Mouse (Mus musculus) bone marrow macrophage, adult 2 months (primary cell): Measurements from ENCODE around the gene Agpat1. TPM values are rescaled to one million over a fixed set of nuclear protein-coding genes. Genes with fewer than 3 reads are reported as not detected.

ENCODE experiments used
- H3K27ac ChIP-seq: 2 replicates; pipeline ENCODE4 v1.5.1; 2012; ENCODE audit warnings: low read depth, low read length; ENCODE audit not compliant: insufficient read depth
- H3K4me1 ChIP-seq: 2 replicates; pipeline ENCODE4 v1.6.1; 2012; ENCODE audit warnings: low read length; ENCODE audit not compliant: control insufficient read depth, insufficient read depth
- H3K4me3 ChIP-seq: 2 replicates; pipeline ENCODE4 v1.5.1; 2012; ENCODE audit warnings: mild to moderate bottlenecking, low read length, moderate library complexity; ENCODE audit not compliant: insufficient read depth
- CTCF ChIP-seq: IDR thresholded peaks from 2 replicates; pipeline ENCODE4 v1.5.1; 2012; ENCODE audit warnings: low read depth, mild to moderate bottlenecking, low read length, moderate library complexity
- POLR2A ChIP-seq: IDR thresholded peaks from 2 replicates; pipeline ENCODE4 v1.6.1; 2012; ENCODE audit warnings: mild to moderate bottlenecking, low read depth, low read length, borderline replicate concordance
- polyA plus RNA-seq: library from polyadenylated mRNA; stranded (reverse); fragments of >200 nt; gene quantifications from 2 replicates; pipeline ENCODE4 v1.2.4, GENCODE M21; 2012; ENCODE audit not compliant: missing spikeins, insufficient read depth, insufficient read length

Gene Agpat1
- polyA plus RNA-seq, 1 experiment: 101 TPM

GRCm38 (mm10) chr17:34632261-34632691, 28.2 kb downstream of the Agpat1 start:
- H3K4me3 ChIP-seq: peak overlapping the region; percentile 77
- peaks cover 53% of the 10 kb centered on the region for H3K4me1 ChIP-seq
- peak overlapping the region; percentile 99 for H3K27ac ChIP-seq
- TF ChIP-seq POLR2A (no peak), CTCF (no peak)

- no peak overlapping the region for H3K4me3 ChIP-seq
- H3K27ac ChIP-seq: no peak overlapping the region
- peaks cover 72% of the 10 kb centered on the region for H3K4me1 ChIP-seq
- no peak for TF ChIP-seq POLR2A
- TF ChIP-seq CTCF: no peak
Observed at GRCm38 (mm10) chr17:34635671-34636070, 31.6 kb downstream of the Agpat1 start.

- peaks cover 77% of the 10 kb centered on the region for H3K4me1 ChIP-seq
- TF ChIP-seq POLR2A (no peak), CTCF (no peak)
- no peak overlapping the region for H3K4me3 ChIP-seq
- H3K27ac ChIP-seq: peak overlapping the region; percentile 18; the same call in 1 of the 2 replicates
Observed at GRCm38 (mm10) chr17:34637459-34637858, 33.4 kb downstream of the Agpat1 start.

- TF ChIP-seq POLR2A: no peak
- no peak for TF ChIP-seq CTCF
- Histone ChIP-seq H3K27ac (peak overlapping the region; percentile 92), H3K4me3 (peak overlapping the region; percentile 13), H3K4me1 (peaks cover 81% of the 10 kb centered on the region)
Observed at GRCm38 (mm10) chr17:34639461-34640255, 35.6 kb downstream of the Agpat1 start.

- H3K4me3 ChIP-seq: no peak overlapping the region
- TF ChIP-seq CTCF (no peak), POLR2A (no peak)
- H3K27ac ChIP-seq: peak overlapping the region; percentile 92
- H3K4me1 ChIP-seq: peaks cover 74% of the 10 kb centered on the region
Observed at GRCm38 (mm10) chr17:34640778-34641601, 36.9 kb downstream of the Agpat1 start.

- Histone ChIP-seq H3K27ac (peak overlapping the region; percentile 48), H3K4me1 (peaks cover 75% of the 10 kb centered on the region), H3K4me3 (no peak overlapping the region)
- TF ChIP-seq CTCF: no peak
- TF ChIP-seq POLR2A: no peak
Observed at GRCm38 (mm10) chr17:34641945-34642344, 37.9 kb downstream of the Agpat1 start.

GRCm38 (mm10) chr17:34643379-34643778, 39.3 kb downstream of the Agpat1 start:
- no peak for TF ChIP-seq CTCF
- TF ChIP-seq POLR2A: no peak
- H3K27ac ChIP-seq: 0 out of 2 replicates have a peak overlapping the region, but pooled peaks have one; percentile 15
- peaks cover 67% of the 10 kb centered on the region for H3K4me1 ChIP-seq
- H3K4me3 ChIP-seq: no peak overlapping the region

GRCm38 (mm10) chr17:34643944-34644343, 39.9 kb downstream of the Agpat1 start:
- Histone ChIP-seq H3K4me3 (no peak overlapping the region), H3K4me1 (peaks cover 67% of the 10 kb centered on the region), H3K27ac (peak overlapping the region; percentile 17)
- TF ChIP-seq CTCF (no peak), POLR2A (no peak)

- Histone ChIP-seq H3K4me1 (peaks cover 68% of the 10 kb centered on the region), H3K4me3 (peak within 1 kb of the TSS; percentile 74), H3K27ac (peak within 1 kb of the TSS; percentile 72)
- TF ChIP-seq CTCF (no peak), POLR2A (no peak)
Observed at GRCm38 (mm10) chr17:34644608-34645007, 40.5 kb downstream of the Agpat1 start, which contains the start of gene Fkbpl. Fkbpl (plus strand) TSS chr17:34644764.

GRCm38 (mm10) chr17:34645256-34645829, 41.3 kb downstream of the Agpat1 start:
- Histone ChIP-seq H3K4me1 (peaks cover 65% of the 10 kb centered on the region), H3K27ac (no peak overlapping the region), H3K4me3 (peak overlapping the region; percentile 74)
- TF ChIP-seq POLR2A: no peak
- no peak for TF ChIP-seq CTCF
